ENCODE assay signal across 7 mouse cellular contexts in the genomic region with DNA sequence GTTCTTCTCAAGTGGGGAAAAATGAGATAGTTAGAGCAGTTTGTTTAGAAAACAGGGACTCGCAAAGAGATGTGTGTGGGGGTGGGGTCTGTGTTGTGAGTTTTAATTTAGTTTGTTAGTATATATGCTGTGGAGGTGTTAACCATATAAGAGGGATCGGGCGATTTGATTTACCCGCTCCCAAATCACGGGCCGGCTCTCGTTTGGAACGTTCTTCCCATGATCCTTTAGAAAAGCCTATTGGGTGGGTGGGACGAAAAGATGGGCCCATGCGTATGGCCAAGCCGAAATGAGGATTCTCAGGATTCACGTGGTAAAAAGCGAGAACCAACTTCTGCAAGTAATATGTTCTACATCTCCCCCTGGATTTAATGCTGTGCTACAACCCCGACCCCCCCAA. TPM values are rescaled to one million over a fixed set of nuclear protein-coding genes. Genes with fewer than 3 reads are reported as not detected.
DNase-seq lines count a peak whose midpoint lies in the region; ATAC-seq and TF ChIP-seq lines count a peak whose summit lies in the region.

No protein-coding gene starts in this region.

- ATAC-seq in activated CD4-positive, CD25-positive, alpha-beta regulatory T cell, adult 4 months: peak; percentile 9
- ATAC-seq in erythroblast, adult 5-6 weeks (replicated peaks; ENCODE audit: low FRiP score, poor library complexity, severe bottlenecking): 0 out of 2 replicates have a peak, but pooled peaks have one; percentile 7
- peak; percentile 3; the same call in 1 of the 2 replicates for ATAC-seq in kidney, postnatal 0 days (replicated peaks; ENCODE audit: low FRiP score, low read depth)
- peak; percentile 40 for ATAC-seq in midbrain, embryonic 11.5 days (ENCODE audit: low FRiP score)

- peak overlapping the region; percentile 89 for H3K27ac ChIP-seq in kidney, postnatal 0 days
- H3K27ac ChIP-seq in midbrain, embryonic 11.5 days (ENCODE audit: low read depth, low read length): peak overlapping the region; percentile 70

- H3K27me3 ChIP-seq in kidney, postnatal 0 days (ENCODE audit: insufficient read depth, low read length): no peaks in the 10 kb centered on the region
- H3K27me3 ChIP-seq in midbrain, embryonic 11.5 days (ENCODE audit: control insufficient read depth, insufficient read depth, low read length): no peaks in the 10 kb centered on the region

- 0 out of 2 replicates have a peak, but pooled peaks cover 5% of the 10 kb centered on the region for H3K4me1 ChIP-seq in kidney, postnatal 0 days (replicated peaks; ENCODE audit: insufficient read depth, low read length)
- H3K4me1 ChIP-seq in midbrain, embryonic 11.5 days (ENCODE audit: control insufficient read depth, insufficient read depth, low read length): peaks cover 5% of the 10 kb centered on the region; the same call in 1 of the 2 replicates

- DNase-seq in left cerebral cortex, postnatal 14 days (ENCODE audit: low spot score in 2 of 2): peak; percentile 50 to 70
- DNase-seq in left cerebral cortex, postnatal 36 days (ENCODE audit: low spot score in 2 of 2): no peak
- DNase-seq in kidney, postnatal 0 days (ENCODE audit: low spot score): peak; percentile 76
- DNase-seq in midbrain, embryonic 11.5 days (ENCODE audit: low spot score, missing footprints): no peak
- DNase-seq in ovary, adult 18-20 months (ENCODE audit: low spot score): no peak

- peak overlapping the region; percentile 73 for H3K4me3 ChIP-seq in kidney, postnatal 0 days (replicated peaks; ENCODE audit: low read depth, low read length)
- peak overlapping the region; percentile 67 for H3K4me3 ChIP-seq in midbrain, embryonic 11.5 days (ENCODE audit: low read depth, low read length)

- H3K36me3 ChIP-seq in kidney, postnatal 0 days (ENCODE audit: insufficient read depth, low read length): 0 out of 2 replicates have a peak, but pooled peaks cover 8% of the 10 kb centered on the region
- H3K36me3 ChIP-seq in midbrain, embryonic 11.5 days (ENCODE audit: control insufficient read depth, insufficient read depth, low read length): peaks cover 3% of the 10 kb centered on the region

- H3K9me3 ChIP-seq in kidney, postnatal 0 days (replicated peaks; ENCODE audit: low read length): no peaks in the 10 kb centered on the region
- no peaks in the 10 kb centered on the region for H3K9me3 ChIP-seq in midbrain, embryonic 11.5 days (ENCODE audit: control insufficient read depth, low read length)

- WGBS in kidney, postnatal 0 days: under 1% methylated on average over 14 of the region's 14 CpGs
- WGBS in midbrain, embryonic 11.5 days: 2% methylated on average over 14 of the region's 14 CpGs

- peak overlapping the region; percentile 87 for H3K9ac ChIP-seq in kidney, postnatal 0 days (ENCODE audit: low read depth, low read length)
- H3K9ac ChIP-seq in midbrain, embryonic 11.5 days (ENCODE audit: low read length): peak overlapping the region; percentile 71

- intact Hi-C loops in left cerebral cortex, postnatal 14 days (cut with DNase I): loop anchor here (10.0 kb wide), 1 partner anchor 370 kb away; the partner anchor contains the start of gene Ccdc80
- intact Hi-C loops in left cerebral cortex, postnatal 36 days (cut with DNase I): loop anchor here (10.0 kb wide), 1 partner anchor 370 kb away; the partner anchor contains the start of gene Ccdc80

- TF ChIP-seq CTCF in kidney, postnatal 0 days (IDR thresholded peaks at IDR 0.05; ENCODE audit: low read depth): no peak

- H3K4me2 ChIP-seq in kidney, postnatal 0 days (ENCODE audit: low read length): peak overlapping the region; percentile 65
- H3K4me2 ChIP-seq in midbrain, embryonic 11.5 days: peak overlapping the region; percentile 64

RNA-seq across cellular contexts. Expression of gene Nepro, which starts 0.7 kb away (rescaled TPM):
- 1 to 10 TPM; 4.0 to 4.5 TPM for total RNA-seq in left cerebral cortex, postnatal 14 days (2021)
- 1 to 10 TPM; 4.0 to 5.4 TPM for total RNA-seq in left cerebral cortex, postnatal 36 days (2021)
- 1 to 10 TPM; 5.7 to 5.8 TPM for polyA plus RNA-seq in activated CD4-positive, CD25-positive, alpha-beta regulatory T cell, adult 4 months (2017; shearing (Covaris generic))
- total RNA-seq in erythroblast, adult 5-6 weeks (2015; ENCODE audit: low replicate concordance): 0.96 and 1.7 TPM in 2 replicates
- total RNA-seq in erythroblast, adult 5-6 weeks (2017; ENCODE audit: low replicate concordance): 2.4 and 4.6 TPM in 2 replicates
- 5.1 and 5.3 TPM in 2 replicates for polyA plus RNA-seq in kidney, postnatal 0 days (2015; fragmentation: Nextera tagmentation; extraction: Ambion mirVana)
- 10.5 and 11.8 TPM in 2 replicates for polyA plus RNA-seq in midbrain, embryonic 11.5 days (2014; fragmentation: Nextera tagmentation; extraction: Ambion mirVana)

RNA-seq across cellular contexts. Expression of gene Gtpbp8, which starts 21.3 kb away (rescaled TPM):
- total RNA-seq in left cerebral cortex, postnatal 14 days (2021): 10 to 100 TPM; 25.7 to 28.1 TPM
- total RNA-seq in left cerebral cortex, postnatal 36 days (2021): 10 to 100 TPM; 23.6 to 28.7 TPM
- 10 to 100 TPM; 34.5 to 43.4 TPM for polyA plus RNA-seq in activated CD4-positive, CD25-positive, alpha-beta regulatory T cell, adult 4 months (2017; shearing (Covaris generic))
- total RNA-seq in erythroblast, adult 5-6 weeks (2015; ENCODE audit: low replicate concordance): 1.7 and 5.6 TPM in 2 replicates
- total RNA-seq in erythroblast, adult 5-6 weeks (2017; ENCODE audit: low replicate concordance): 0.98 and 3.5 TPM in 2 replicates
- 30.5 and 30.6 TPM in 2 replicates for polyA plus RNA-seq in kidney, postnatal 0 days (2015; fragmentation: Nextera tagmentation; extraction: Ambion mirVana)
- 37.8 and 39.8 TPM in 2 replicates for polyA plus RNA-seq in midbrain, embryonic 11.5 days (2014; fragmentation: Nextera tagmentation; extraction: Ambion mirVana)

RNA-seq across cellular contexts. Expression of gene Cd200r1, which starts 40.7 kb away (rescaled TPM):
- under 1 TPM; 0.59 to 0.90 TPM for total RNA-seq in left cerebral cortex, postnatal 14 days (2021)
- under 1 TPM; 0.52 to 0.59 TPM for total RNA-seq in left cerebral cortex, postnatal 36 days (2021)
- polyA plus RNA-seq in activated CD4-positive, CD25-positive, alpha-beta regulatory T cell, adult 4 months (2017; shearing (Covaris generic)): 10 to 100 TPM; 39.1 to 40.4 TPM
- 4.8 and 8.2 TPM in 2 replicates for total RNA-seq in erythroblast, adult 5-6 weeks (2015; ENCODE audit: low replicate concordance)
- 1.5 and 4.5 TPM in 2 replicates for total RNA-seq in erythroblast, adult 5-6 weeks (2017; ENCODE audit: low replicate concordance)
- polyA plus RNA-seq in kidney, postnatal 0 days (2015; fragmentation: Nextera tagmentation; extraction: Ambion mirVana): 0.69 and 0.97 TPM in 2 replicates
- polyA plus RNA-seq in midbrain, embryonic 11.5 days (2014; fragmentation: Nextera tagmentation; extraction: Ambion mirVana): 1.2 and 1.4 TPM in 2 replicates

Comparison
In these comparisons a context has a peak if more than half of its experiments do, and no peak if none do; other contexts are left out.
1. DNase-seq: peak in left cerebral cortex, postnatal 14 days (2 of 2) and kidney, postnatal 0 days (single experiment); none in left cerebral cortex, postnatal 36 days (0 of 2), midbrain, embryonic 11.5 days (single experiment) and ovary, adult 18-20 months (single experiment).
2. Peak in every context shown above with its lines, with median percentiles within 50 percentile points of each other: ATAC-seq.